Mouse (Mus musculus) induced T-regulatory cell, adult 2 months (primary cell): ENCODE data around the gene Magi2.

Source experiments
- DNase-seq: peaks from one replicate; pipeline ENCODE4 v3.0.0-alpha.2; 2012; ENCODE audit warnings: low read depth

Magi2 gene

DNA sequence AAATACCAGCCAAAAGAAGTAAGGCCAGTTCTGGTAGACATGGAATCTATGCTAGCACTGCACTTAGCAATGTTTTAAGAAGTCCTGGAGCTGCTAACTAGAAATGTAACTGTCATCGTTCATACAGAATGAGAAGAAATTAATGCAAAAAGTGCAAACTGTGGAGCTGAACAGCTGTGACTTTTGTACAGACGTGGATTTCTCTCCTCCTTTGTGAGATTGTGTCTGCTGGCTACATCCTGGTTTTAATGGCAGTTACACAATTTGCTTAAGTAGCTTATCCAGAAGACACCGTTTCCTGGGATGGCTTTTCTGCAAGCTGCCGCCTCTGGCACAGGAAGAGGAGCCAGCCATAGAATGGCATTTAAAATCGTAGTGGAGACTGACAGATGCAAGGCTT lies 1136.4 kb downstream of the Magi2 start:
- DNase-seq, result no peak

DNA sequence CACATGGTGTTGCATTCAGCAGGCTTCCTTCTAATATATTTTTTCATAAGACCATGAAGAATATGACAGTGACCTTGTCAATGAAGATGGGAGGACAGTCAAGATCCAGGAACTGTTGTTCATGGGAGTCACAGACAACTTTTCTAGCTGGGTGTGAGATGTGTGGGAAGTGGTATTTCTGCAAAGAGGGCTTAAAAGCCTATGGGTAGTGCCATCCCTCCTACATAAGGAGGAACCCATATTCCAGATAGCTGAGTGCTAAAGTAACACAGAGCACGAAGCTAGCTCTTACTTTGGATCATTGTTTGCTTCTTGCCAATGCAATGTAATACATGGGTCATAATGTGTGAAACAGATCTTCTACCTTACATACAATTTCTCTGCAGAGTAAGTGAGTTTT lies 1146.8 kb downstream of the Magi2 start:
- no peak for DNase-seq

DNA sequence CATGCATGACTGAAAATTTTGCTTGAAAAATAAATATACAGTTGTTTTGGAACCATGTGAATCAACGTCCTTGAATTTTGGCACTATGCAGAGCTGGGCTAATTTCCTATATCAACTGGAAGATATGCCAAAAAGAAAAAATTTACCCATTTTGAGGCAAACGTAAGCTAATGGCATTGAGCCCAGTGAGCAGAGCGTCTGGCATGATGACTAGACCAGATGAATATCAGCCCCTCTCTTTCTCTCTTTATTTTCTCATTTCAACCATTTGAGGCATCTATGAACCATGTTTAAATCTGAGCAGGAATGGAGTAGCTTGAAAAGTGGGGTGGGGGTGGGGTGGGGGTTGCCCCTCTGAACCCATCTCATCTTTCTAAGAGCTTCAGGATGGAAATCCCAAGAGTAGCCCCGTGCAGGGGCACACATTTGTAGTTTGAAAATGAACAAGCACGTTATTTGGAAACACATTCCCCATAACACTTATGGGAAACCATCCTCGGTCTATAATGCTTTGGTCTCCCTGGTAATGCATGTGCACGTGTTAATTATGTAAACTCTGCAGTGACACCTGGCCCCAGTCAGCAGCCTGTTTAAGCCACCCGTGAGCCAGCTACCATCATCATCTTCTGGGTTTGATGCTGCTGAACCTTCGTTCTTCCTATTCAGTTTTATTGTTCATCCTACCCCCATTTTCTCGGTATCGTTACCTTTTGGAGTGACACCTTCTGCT lies 1151.4 kb downstream of the Magi2 start:
- DNase-seq, result no peak

DNA sequence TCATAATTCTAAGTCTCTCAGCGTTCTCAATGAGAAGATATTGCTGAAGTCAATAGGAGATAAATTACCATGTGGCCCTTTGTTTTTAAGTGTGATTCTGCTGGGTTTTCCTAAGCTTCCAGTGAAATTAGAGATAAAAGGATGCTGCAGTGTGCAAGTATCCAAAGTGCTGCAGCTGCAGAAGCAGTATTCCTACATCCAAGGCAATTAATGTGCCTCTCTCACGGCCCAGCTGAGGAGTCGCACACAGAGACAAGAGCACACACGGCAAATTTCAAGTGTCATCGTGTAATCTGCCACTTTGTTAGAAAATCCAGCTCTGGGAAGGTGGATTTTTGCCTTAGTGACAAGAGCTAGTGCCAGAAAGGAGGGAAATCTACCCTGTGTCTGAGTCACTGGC lies 1177.7 kb downstream of the Magi2 start:
- DNase-seq, result no peak

DNA sequence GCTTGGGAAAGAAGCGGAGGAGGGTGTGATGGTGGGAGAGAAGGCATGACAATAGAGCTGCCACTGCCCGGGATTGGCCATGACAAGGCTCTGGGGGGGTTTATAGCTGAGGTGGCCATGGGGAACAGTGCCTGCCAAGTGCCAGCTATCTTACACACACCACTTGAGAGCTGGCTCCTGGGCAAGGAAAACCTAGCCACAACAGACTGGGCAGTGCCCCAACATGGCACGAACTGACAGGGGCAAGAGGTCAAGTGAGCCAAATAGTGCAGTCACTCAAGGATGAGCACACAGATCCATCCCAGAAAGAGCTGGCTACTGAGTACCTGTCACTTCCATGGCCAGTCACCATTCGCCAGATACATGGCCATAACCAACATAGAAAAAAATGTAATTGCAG lies 1179.8 kb downstream of the Magi2 start:
- no peak for DNase-seq

DNA sequence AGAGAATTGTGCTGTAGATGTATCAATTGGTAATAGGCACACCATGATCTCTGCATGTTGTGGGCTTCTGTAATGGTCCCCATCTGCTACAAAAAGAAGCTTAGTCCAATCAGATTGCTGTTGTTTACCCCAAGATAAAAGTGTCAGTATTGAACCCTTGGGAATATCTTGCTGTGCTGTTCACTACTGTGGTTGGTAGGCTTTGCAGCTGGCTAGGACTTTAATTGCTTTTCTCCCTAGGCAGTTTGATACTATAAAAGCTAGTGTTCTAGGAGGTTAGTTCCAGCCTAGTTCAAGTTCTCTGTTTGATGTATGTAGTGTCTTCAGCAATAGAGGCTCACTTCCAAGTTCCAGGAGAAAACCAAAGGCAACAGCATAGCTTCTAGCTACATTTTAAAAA lies 1188.5 kb downstream of the Magi2 start:
- no peak for DNase-seq

DNA sequence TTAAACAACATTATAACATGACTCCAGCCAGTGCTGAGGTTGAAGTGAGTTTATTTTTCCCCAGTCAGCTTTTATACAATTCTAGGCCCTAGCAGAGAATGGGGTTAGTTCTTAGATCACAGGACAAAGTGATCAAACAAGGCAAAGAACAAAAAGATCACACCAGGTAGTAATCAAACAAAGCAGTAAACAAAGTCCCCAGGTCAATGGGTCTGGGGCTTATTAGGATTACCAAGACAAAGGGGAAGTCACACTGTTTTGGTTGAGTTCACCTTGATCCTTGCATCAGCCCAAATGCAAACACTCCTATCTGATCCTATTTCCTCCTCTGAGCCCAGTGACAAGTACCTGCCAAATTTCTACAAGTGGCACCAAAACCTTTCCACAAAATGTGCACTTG lies 1190.5 kb downstream of the Magi2 start:
- DNase-seq, result no peak

DNA sequence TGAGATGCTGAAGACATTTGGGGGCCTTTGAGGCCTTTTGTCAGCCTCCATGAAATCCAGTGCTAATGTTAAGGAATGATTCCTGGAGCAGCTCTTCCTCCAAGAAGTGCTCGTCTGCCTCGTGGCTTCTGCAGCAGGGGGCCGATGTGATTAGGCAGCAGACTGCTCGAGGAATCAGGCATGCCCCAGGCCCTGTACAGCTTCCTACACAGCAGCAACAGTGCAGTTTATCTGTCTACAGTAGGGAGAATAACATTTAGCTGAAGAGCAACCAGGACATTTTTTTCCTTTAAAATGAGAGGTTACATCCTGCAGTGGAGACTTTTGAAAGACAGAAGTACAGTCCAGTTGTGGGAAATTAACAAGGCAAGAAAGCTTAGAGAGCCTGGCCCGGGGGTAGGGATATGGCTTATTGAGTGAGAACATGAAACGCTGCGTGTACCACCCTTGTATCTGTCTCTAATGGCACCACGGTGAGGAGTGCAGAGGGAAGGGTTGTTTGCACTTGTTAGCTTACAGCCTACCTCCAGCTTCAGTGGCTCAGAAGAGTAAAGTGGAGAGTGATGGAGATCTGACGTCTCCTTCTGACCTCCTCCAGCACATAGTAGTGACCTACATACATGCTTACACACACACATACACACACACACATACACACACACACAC lies 1205.4 kb downstream of the Magi2 start:
- DNase-seq, result no peak

DNA sequence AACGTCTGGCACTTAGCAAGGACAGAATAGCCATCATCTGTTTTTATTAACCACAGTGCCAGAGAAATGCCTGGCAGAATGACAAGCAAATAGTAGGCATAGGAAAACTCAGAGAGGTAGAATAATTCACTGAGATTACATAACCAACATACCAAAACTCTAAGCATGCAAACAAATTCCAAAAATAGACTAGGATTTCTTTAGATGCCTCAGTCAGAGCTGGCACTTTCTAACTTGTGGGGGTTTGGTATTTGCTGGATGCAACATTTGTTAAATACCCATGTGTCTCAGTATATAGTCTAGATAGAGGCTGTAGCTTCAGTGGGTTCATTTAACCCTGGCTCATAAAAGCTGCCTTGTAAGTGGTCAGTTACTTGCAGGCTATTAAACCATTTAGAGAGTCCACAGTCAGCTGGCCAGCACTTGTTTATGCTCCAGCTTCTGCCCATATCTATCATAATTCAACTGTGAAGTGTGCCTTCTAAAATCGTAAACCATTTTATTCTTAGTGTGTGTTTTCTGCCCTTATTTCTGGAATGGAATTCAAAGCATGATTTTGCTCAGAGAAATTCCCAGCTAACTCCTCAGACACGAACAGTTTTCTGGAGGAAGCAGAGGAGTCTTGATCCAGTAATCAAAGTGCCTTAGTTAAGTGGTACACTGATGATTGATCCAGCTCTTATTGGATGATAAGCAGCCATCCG lies 1219.8 kb downstream of the Magi2 start:
- no peak for DNase-seq

DNA sequence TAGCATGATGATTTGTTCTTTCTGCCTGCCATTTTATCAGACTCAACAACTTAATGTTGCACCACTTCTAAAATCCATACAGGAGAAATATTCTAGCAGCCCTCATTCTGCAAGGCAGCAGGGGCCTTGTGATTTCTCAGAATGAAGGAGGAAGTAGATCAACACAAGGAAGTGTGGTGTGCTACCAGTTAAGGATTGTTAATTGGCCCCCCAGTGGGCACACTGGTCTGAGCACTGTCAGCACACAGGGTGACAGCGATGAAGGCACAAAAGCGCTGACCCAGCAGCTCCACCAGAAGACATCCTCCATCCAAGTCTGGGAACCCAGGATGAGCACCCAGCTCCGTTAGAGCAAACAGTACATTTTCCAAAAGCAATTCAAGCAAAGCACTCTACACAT lies 1229.3 kb downstream of the Magi2 start:
- no peak for DNase-seq

DNA sequence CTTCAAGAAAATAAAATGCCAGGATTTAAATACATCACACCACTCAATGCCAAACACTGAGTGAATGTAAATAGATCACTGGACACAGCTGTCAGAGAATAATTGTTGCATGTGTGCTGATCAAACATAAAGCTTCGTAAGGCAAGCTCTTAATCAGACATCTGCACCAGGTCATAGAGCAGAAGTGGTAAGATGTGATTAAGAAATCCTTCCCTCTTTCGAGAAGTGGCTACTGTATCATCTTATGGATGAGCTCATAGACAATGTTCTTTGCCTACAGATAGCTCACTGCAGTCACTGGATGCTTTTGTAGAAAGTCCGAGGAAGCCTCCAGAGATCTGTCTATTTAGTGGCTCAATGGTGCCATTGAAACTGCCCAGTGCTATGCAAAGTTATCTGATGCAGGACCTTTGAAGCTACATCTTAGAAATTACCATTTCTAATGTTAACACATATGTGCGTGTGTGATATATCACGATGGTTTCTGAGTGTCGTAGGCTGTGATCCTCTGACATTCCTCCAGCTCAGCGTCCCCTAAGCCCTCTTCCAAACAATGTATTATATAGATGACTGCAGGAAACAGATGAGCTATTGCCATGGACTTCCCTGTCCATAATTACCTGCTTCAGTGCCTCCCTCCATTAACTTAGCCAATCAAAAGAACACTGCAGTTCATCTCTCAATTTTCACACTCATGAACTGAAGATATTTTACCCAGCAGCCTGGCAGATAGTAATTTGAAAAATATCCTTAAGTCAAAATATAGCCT lies 1231.1 kb downstream of the Magi2 start:
- DNase-seq, result no peak

DNA sequence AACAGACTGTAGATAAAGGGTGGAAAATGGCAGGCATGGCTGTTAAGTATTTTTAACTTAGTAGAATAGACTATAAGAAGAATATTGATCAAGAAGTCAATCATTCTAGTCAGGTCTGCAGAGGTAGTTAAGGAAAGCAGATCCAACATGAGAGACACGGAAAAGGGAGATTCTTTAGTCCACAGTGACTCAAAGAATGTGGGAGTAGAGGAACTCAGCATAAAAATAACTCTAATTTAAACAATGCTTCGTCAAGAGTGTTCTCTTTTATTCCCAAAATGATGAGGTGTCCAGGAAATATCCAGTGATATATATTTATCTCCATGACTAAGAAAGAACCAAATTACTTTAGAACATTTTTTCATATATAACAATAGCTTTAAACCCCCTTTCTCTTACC lies 1234.9 kb downstream of the Magi2 start:
- no peak for DNase-seq

DNA sequence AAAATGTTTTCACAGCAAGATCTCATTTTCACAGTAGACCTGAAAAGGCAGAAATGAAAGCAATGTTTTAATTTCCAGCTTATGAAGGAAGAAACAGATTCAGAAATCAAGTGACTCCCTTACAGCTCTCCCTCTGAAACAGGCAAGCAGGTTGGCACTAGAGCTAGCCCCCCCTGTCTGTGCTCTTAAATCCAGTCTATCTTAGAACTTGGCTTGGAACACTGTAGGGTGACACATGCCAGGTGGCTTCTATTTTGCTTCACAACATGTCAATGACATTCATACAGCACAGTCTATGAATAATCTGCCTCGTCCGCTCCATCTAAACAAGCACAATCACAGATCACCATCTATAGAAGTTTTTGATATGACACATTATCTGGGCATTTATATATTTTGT lies 1235.5 kb downstream of the Magi2 start:
- DNase-seq, result no peak

DNA sequence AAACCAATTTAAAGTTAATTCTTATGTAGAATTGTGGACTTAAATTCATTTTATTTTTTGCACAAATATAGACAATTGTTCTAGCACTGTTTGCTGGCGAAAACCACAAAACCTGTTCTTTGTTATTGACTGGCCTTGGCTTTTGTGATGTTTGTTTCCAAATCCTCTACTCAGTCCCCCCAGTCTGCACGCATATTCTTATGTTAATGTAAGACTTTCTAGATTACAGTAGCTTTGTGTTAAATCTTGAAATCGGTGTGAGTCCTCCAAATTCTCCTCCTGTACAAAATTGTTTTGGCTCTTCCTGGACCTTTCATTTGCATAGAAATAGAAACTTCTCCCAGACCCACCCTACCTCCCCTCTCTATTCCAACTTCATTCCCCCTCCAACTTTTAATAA lies 1242.9 kb downstream of the Magi2 start:
- DNase-seq, result no peak

DNA sequence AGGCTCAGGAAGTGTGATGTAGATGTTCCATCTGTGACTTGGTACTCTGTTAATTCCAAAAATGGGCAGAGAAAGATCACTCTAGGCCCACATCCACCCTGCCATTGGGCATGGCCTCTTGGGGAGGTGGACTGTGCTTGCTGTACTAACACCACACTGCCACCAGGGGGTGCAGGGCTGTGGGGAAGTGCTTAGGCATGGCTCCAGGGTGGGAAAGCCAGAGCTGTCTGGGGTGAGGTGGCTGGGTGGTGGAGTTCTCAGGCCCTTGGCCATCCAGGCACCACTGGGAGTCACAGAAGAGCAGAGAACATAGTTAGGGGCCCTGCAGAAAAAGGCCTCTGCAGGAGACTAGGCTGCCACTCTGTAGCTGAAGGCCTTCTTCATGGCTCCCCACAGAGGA lies 1243.6 kb downstream of the Magi2 start:
- peak; percentile 61 for DNase-seq

DNA sequence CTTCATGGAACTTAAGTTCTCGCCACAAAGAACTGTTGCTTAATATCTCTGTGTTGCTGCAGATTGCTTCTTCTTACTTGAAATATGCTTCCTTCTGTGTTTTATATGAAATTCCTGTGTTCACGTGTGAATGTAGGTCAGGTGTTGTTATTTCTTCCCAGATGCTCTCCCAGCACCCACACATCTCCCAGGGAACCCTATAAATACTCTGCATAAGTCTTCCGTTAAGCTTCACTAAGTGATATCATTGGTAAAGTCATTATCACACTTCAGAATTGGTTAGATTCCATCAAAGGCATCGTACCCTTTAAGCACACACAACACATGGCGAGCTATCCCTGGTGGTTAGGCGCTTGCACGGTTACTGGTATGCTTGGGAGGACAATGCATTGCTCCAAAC lies 1257.7 kb downstream of the Magi2 start:
- DNase-seq, result no peak

DNA sequence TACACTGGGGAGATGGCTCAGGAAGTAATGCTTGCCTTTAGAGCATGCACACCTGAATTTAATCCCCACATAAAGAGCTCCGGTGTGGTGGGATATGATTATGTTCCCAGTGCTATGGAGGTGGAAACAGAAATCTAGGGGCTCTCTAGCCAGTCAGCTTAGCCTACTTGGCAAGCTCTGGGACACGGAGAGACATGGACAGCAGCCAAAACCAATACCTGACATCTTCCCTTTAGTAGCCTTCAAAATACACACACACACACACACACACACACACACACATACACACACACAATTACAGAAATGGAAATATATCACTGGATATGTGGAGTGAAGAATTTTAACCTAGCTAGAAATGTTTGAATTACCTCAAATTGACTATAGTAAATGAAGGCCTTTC lies 1265.1 kb downstream of the Magi2 start:
- no peak for DNase-seq

DNA sequence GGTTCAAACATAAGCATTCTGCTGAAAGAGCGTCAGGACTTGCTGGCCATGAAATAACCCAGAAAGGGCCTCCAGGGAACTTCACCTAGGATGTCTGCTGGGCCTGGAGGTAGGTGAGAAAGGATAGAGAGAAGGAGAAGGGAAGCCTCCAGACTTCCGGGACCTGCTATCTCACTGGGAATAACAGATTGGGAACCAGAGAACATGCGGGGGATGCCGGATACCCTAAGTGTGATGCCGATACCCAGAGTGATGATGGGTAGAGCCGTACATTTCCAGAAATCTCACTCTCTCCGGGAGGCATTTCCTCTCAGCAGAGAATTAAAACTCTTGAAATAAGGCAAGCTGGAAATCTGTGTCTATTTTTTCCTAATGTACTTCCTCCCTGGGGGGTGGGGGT lies 1265.8 kb downstream of the Magi2 start:
- DNase-seq, result no peak

DNA sequence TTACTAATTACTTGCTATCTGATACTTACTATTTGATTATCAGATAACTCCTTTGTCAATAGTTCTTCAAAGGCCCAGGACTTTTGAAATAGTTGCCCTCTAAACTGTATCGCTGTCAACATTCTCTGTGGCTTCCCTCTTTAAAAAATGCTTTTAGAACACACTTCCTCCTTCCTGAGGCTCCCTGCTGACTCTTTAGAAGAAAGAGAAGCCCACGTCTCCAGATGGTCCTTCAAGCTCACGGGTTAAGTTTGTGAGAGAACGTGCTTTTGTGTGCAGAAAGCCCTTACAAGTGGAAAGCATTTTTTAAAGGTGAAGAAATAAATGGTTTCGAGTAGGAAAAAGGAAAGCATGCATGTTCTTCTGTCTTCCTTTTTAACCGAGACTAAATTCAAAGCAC lies 1267.2 kb downstream of the Magi2 start:
- DNase-seq, result no peak

DNA sequence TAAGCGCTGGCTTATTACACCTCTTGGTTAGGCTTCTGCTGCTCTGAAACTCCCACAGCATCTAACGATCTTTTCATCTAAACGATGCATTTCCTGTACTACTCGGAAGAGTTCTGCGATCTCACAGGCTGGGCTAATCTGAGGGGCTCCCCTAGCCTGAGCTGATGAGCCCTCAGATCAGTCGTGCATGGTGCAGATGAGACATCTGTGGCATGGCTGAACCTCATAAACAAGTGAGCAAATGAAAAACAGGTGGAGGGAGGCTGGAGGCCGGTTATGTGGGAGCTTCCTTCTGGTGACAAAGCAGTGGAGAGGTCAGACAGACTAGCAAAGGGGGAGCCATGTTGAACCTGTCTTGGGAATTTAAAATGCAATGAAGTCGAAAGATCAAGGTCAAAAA lies 1270.1 kb downstream of the Magi2 start:
- DNase-seq, result no peak

DNA sequence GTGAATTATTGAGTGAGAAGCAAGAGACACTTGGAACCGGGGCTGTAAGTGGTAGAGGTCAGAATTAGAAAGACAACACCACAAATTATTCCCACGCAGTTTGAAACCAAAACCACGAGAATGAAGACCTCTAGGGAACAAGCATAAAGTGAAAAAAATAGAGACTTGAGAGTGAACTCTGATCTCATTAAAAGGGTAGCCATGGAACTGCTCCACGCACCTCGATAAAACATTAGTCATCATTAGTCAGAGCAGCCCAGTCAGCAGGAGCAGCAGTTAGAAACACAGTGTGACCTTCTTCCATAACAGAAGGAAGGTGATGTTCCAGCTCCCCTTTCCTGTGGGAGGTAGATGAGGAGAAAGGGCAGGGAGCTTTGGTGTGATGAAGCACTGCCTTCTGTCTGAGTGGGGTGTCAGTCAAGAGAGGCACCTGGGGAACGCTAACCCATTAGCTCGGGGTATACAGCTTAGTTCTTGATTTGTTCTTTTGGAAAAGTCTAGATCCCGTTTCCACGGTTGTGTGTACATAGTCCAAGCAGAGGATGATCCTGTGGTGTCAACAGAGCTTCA lies 1272.3 kb downstream of the Magi2 start:
- DNase-seq, result no peak

DNA sequence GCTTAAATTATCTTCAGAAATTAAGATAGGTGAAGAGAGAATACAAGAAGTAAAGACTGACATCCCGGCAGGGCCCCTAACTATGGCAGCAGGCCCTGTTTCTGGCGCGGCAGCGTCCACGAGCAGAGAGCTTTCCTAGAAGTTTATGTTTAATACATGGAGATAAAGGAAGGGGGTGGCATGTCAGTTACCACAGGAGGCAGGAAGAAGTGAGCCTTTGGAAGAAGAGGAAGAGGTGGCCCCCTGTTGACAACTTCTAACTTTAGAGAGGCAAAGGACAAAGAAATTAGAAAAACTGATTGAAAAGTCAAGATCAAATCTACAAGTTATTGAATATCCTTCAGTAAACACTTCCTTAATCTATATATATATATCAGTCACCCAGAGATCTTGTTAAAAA lies 1281.8 kb downstream of the Magi2 start:
- DNase-seq, result no peak
